Mouse (Mus musculus) gastrocnemius, adult 18-20 months (tissue): ENCODE measurements around the gene Zfp750. TPM values are rescaled to one million over a fixed set of nuclear protein-coding genes. Genes with fewer than 3 reads are reported as not detected.

Experiments used
- DNase-seq: peaks from one replicate; pipeline ENCODE4 v3.0.0; 2021; ENCODE audit warnings: low spot score
- total RNA-seq, 2 experiments: library from RNA; stranded (reverse); gene quantifications; 2 replicates each; pipeline ENCODE4 v1.2.3; 2021

The Zfp750 gene
- total RNA-seq, 2 experiments from 2014 or later = 0.28 to 0.37 TPM

DNA sequence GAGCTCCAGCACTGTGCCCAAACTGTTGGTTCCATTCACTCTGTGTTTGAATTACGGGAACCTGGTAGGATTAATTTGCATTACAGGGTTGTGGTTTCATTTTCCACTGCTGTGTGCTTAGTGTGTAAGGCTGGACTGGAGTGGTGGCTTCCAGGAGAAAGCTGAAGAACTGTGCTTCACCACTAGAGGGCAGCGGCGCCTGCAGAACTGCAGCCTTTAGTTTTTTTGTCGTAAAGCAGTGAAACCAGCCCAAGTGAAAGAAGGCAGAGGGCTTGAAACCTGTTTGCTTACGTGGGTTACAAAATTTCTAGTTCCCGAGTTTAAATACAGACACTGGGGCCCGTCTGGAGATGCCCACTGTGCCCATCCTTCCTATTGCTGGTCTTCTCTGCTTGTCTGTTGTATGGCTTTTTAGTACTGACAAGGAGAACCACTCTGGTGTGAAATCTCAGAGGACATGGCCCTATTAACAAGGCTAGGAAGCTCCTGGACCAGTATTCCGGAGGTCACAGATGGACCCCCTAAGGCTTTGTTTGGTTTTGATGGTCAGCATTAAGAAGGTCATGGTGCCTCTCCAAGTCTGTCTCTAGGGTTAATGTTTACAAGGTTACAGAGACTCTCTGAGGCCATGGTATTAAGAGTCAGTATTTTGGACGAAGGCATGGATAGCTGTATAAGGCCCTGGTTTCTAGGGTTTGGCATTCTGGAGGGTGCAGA lies 43.3 kb downstream of the Zfp750 start:
- peak; percentile 72 for DNase-seq

- DNase-seq = no peak
Observed at GRCm38 (mm10) chr11:121474831-121475230, 44.3 kb downstream of the Zfp750 start.

- DNase-seq = no peak
Observed at GRCm38 (mm10) chr11:121467408-121467807, 51.7 kb downstream of the Zfp750 start.

Other genes with a start within 250 kb of the Zfp750 start
- 10 to 100 TPM; 16.0 to 19.1 TPM for gene Wdr45b, start 164.9 kb downstream of the Zfp750 start, total RNA-seq
- gene Rab40b, start 131.1 kb downstream of the Zfp750 start, total RNA-seq = 10 to 100 TPM; 14.6 to 17.9 TPM
- 1 to 10 TPM; 3.5 to 3.8 TPM for gene Fn3krp, start 97.9 kb downstream of the Zfp750 start, total RNA-seq
- 10 to 100 TPM; 18.3 to 24.5 TPM for gene Fn3k, start 84.4 kb downstream of the Zfp750 start, total RNA-seq
- 10 to 100 TPM; 14.7 to 15.6 TPM for gene Tbcd, start 67.4 kb downstream of the Zfp750 start, total RNA-seq
- gene B3gntl1, start 153.8 kb upstream of the Zfp750 start, total RNA-seq = 1 to 10 TPM; 2.3 to 2.9 TPM
- 1 to 10 TPM; 4.2 to 9.1 TPM for gene Metrnl, start 182.2 kb upstream of the Zfp750 start, total RNA-seq